Mouse (Mus musculus) MEL (cell line): ENCODE measurements around the gene Gpat3. TPM values are rescaled to one million over a fixed set of nuclear protein-coding genes. Genes with fewer than 3 reads are reported as not detected.

Experiments used
- DNase-seq: peaks from one replicate; pipeline ENCODE4 v3.0.0; 2011; ENCODE audit warnings: low read depth, low spot score
- H3K27ac ChIP-seq: 2 replicates; pipeline ENCODE4 v1.5.1; 2012; ENCODE audit warnings: low read depth, mild to moderate bottlenecking, control low read depth, low read length, moderate library complexity; ENCODE audit not compliant: control insufficient read depth
- H3K27me3 ChIP-seq, 2 experiments: fragments of 150-350 bp in 1 of 2; sonication (generic) in 1 of 2; 2 replicates each; pipeline ENCODE4 v1.6.1; 2012; ENCODE audit warnings: low read length in 2 of 2, mild to moderate bottlenecking in 2 of 2, improper control_type of control experiment in 1 of 2, moderate library complexity in 1 of 2; ENCODE audit not compliant: insufficient read depth in 2 of 2, control insufficient read depth in 1 of 2
- H3K36me3 ChIP-seq, 2 experiments: 2 replicates each; pipeline ENCODE4 v1.6.1; 2012 to 2014; ENCODE audit warnings: low read length in 2 of 2, improper control_type of control experiment in 1 of 2, inconsistent platforms in 1 of 2, mild to moderate bottlenecking in 1 of 2; ENCODE audit not compliant: insufficient read depth in 2 of 2, control insufficient read depth in 1 of 2
- H3K4me1 ChIP-seq, 2 experiments: fragments of 150-350 bp in 1 of 2; sonication (generic) in 1 of 2; 2 replicates each; pipeline ENCODE4 v1.6.1; 2012; ENCODE audit warnings: low read length in 2 of 2, improper control_type of control experiment in 1 of 2, mild to moderate bottlenecking in 1 of 2; ENCODE audit not compliant: insufficient read depth in 2 of 2, control insufficient read depth in 1 of 2
- H3K4me3 ChIP-seq, 2 experiments: fragments of 150-350 bp in 1 of 2; sonication (generic) in 1 of 2; 2 replicates each; pipeline ENCODE4 v1.5.1; 2012; ENCODE audit warnings: low read depth in 2 of 2, low read length in 2 of 2, mild to moderate bottlenecking in 2 of 2, moderate library complexity in 2 of 2, control low read depth in 1 of 2, improper control_type of control experiment in 1 of 2; ENCODE audit not compliant: control insufficient read depth in 1 of 2, insufficient read depth in 1 of 2
- H3K79me2 ChIP-seq: 2 replicates; pipeline ENCODE4 v1.6.1; 2012; ENCODE audit warnings: mild to moderate bottlenecking, low read length, moderate library complexity; ENCODE audit not compliant: control insufficient read depth, poor library complexity, insufficient read depth
- H3K9ac ChIP-seq: 2 replicates; pipeline ENCODE4 v1.6.1; 2012; ENCODE audit warnings: low read depth, mild to moderate bottlenecking, control low read depth, low read length, moderate library complexity; ENCODE audit not compliant: control insufficient read depth, poor library complexity, severe bottlenecking
- H3K9me3 ChIP-seq: fragments of 150-350 bp; sonication (generic); replicated peaks from 2 replicates; pipeline ENCODE4 v1.6.1; 2012; ENCODE audit warnings: mild to moderate bottlenecking, low read length, improper control_type of control experiment, moderate library complexity; ENCODE audit not compliant: insufficient read depth
- BHLHE40 ChIP-seq: IDR thresholded peaks from 2 replicates; pipeline ENCODE4 v1.6.1; 2012; ENCODE audit warnings: low read depth, mild to moderate bottlenecking, inconsistent platforms, low read length, improper control_type of control experiment, borderline replicate concordance
- ELF1 ChIP-seq: IDR thresholded peaks from 2 replicates; pipeline ENCODE4 v1.6.1; 2014; ENCODE audit warnings: low read depth, mild to moderate bottlenecking, inconsistent platforms, low read length, improper control_type of control experiment, moderate library complexity
- EP300 ChIP-seq, 2 experiments: IDR thresholded peaks; 2 replicates each; pipeline ENCODE4 v1.6.1; 2011; ENCODE audit warnings: improper control_type of control experiment in 2 of 2, low read length in 2 of 2, low read depth in 1 of 2, mild to moderate bottlenecking in 1 of 2
- ETS1 ChIP-seq: IDR thresholded peaks from 2 replicates; pipeline ENCODE4 v1.6.1; 2012; ENCODE audit warnings: low read depth, mild to moderate bottlenecking, inconsistent platforms, low read length, improper control_type of control experiment, moderate library complexity
- MEF2A ChIP-seq: IDR thresholded peaks from 2 replicates; pipeline ENCODE4 v1.6.1; 2014; ENCODE audit warnings: low read depth, mild to moderate bottlenecking, inconsistent platforms, low read length, improper control_type of control experiment; ENCODE audit not compliant: poor library complexity, insufficient replicate concordance, severe bottlenecking; ENCODE audit errors: extremely low read depth
- MYB ChIP-seq: IDR thresholded peaks from 2 replicates; pipeline ENCODE4 v1.6.1; 2011; ENCODE audit warnings: mild to moderate bottlenecking, low read depth, low read length, improper control_type of control experiment
- POLR2AphosphoS5 ChIP-seq: IDR thresholded peaks from 2 replicates; pipeline ENCODE4 v1.6.1; 2012; ENCODE audit warnings: low read depth, borderline replicate concordance, mild to moderate bottlenecking, inconsistent platforms, low read length, moderate library complexity, mixed read lengths
- RAD21 ChIP-seq: IDR thresholded peaks from 2 replicates; pipeline ENCODE4 v1.6.1; 2011; ENCODE audit warnings: mild to moderate bottlenecking, low read depth, low read length, improper control_type of control experiment
- SIN3A ChIP-seq: IDR thresholded peaks from 2 replicates; pipeline ENCODE4 v1.6.1; 2012; ENCODE audit warnings: low read length, improper control_type of control experiment, inconsistent platforms
- TAL1 ChIP-seq: IDR thresholded peaks from 2 replicates; pipeline ENCODE4 v1.6.1; 2012; ENCODE audit warnings: mild to moderate bottlenecking, inconsistent platforms, low read length, moderate library complexity, mixed read lengths
- UBTF ChIP-seq: IDR thresholded peaks from 2 replicates; pipeline ENCODE4 v1.6.1; 2012; ENCODE audit warnings: low read depth, mild to moderate bottlenecking, inconsistent platforms, low read length, improper control_type of control experiment, moderate library complexity, borderline replicate concordance; ENCODE audit not compliant: insufficient read depth
- ZC3H11A ChIP-seq: IDR thresholded peaks from 2 replicates; pipeline ENCODE4 v1.6.1; 2012; ENCODE audit warnings: low read depth, mild to moderate bottlenecking, inconsistent platforms, low read length, improper control_type of control experiment
- ZKSCAN1 ChIP-seq: IDR thresholded peaks from 2 replicates; pipeline ENCODE4 v1.6.1; 2012; ENCODE audit warnings: low read depth, mild to moderate bottlenecking, inconsistent platforms, low read length, improper control_type of control experiment, moderate library complexity
- ZMIZ1 ChIP-seq: IDR thresholded peaks from 2 replicates; pipeline ENCODE4 v1.6.1; 2012; ENCODE audit warnings: low read depth, mild to moderate bottlenecking, inconsistent platforms, low read length, improper control_type of control experiment, moderate library complexity
- ZNF384 ChIP-seq: IDR thresholded peaks from 2 replicates; pipeline ENCODE4 v1.6.1; 2012; ENCODE audit warnings: low read depth, mild to moderate bottlenecking, inconsistent platforms, low read length, improper control_type of control experiment
- polyA plus RNA-seq, 2 experiments: library from polyadenylated mRNA; stranded (reverse) in 1 of 2; unstranded in 1 of 2; fragments of >175 nt in 1 of 2; fragments of >200 nt in 1 of 2; gene quantifications; 2 replicates each; pipeline versions ENCODE4 v1.2.1 to v1.2.4; 2012; ENCODE audit warnings: low replicate concordance in 2 of 2, low read depth in 1 of 2; ENCODE audit not compliant: insufficient read length in 2 of 2, insufficient read depth in 1 of 2, missing spikeins in 1 of 2
- total RNA-seq: library from RNA; depleted of rRNA; stranded (reverse); fragments of 300-350 nt; gene quantifications from 2 replicates; pipeline ENCODE4 v1.2.3, GENCODE M21; 2012

Gene Gpat3
- total and polyA plus RNA-seq, 3 experiments, result 0.04 to 0.13 TPM; not detected in 1

- no peaks in the 10 kb centered on the region for H3K36me3 ChIP-seq
- no peaks in the 10 kb centered on the region for H3K4me1 ChIP-seq
- DNase-seq, result no peak
- H3K9ac ChIP-seq, result peak overlapping the region; percentile 47; the same call in 1 of the 2 replicates
- H3K27me3 ChIP-seq, result no peaks in the 10 kb centered on the region
- no peak overlapping the region for H3K27ac ChIP-seq
- TF ChIP-seq ZNF384 (no peak), MEF2A (no peak), EP300 (IDR thresholded peaks at IDR 0.05; ENCODE audit: low read depth in 1 of 2, low read length in 2 of 2) (no peak), ELF1 (no peak), ZC3H11A (no peak), MYB (no peak), UBTF (no peak)
- H3K4me3 ChIP-seq, result peak overlapping the region; percentile 63 to 64
- H3K79me2 ChIP-seq, result no peaks in the 10 kb centered on the region
- H3K9me3 ChIP-seq, result no peaks in the 10 kb centered on the region
Measured at GRCm38 (mm10) chr5:100846599-100846920, 1.0 kb downstream of the Gpat3 start.

GRCm38 (mm10) chr5:100847143-100847542 is 1.6 kb downstream of the Gpat3 start:
- DNase-seq, result peak; percentile 27
- Histone ChIP-seq H3K9me3 (no peaks in the 10 kb centered on the region), H3K79me2 (no peaks in the 10 kb centered on the region), H3K27me3 (0 out of 4 replicates have a peak, but pooled peaks cover 0 to 3% of the 10 kb centered on the region in 2 experiments), H3K4me1 (no peaks in the 10 kb centered on the region), H3K9ac (no peak overlapping the region; the same call in 1 of the 2 replicates), H3K4me3 (no peak overlapping the region; a peak in 2 of 4 replicates), H3K36me3 (no peaks in the 10 kb centered on the region), H3K27ac (no peak overlapping the region)
- TF ChIP-seq BHLHE40 (no peak), TAL1 (no peak), UBTF (no peak), ZKSCAN1 (no peak), ZNF384 (peak; percentile 79)

GRCm38 (mm10) chr5:100853963-100854362 is 8.4 kb downstream of the Gpat3 start:
- Histone ChIP-seq H3K27ac (no peak overlapping the region), H3K4me1 (no peaks in the 10 kb centered on the region), H3K9ac (no peak overlapping the region), H3K79me2 (no peaks in the 10 kb centered on the region), H3K9me3 (no peaks in the 10 kb centered on the region), H3K27me3 (peaks cover 0 to 3% of the 10 kb centered on the region in 2 experiments; a peak in 1 of 4 replicates), H3K4me3 (no peak overlapping the region), H3K36me3 (no peaks in the 10 kb centered on the region)
- DNase-seq, result no peak
- TF ChIP-seq ZMIZ1, result no peak
- no peak for TF ChIP-seq ZKSCAN1
- TF ChIP-seq POLR2AphosphoS5, result no peak
- no peak for TF ChIP-seq RAD21
- TF ChIP-seq SIN3A, result no peak
- no peak for TF ChIP-seq MYB
- no peak for TF ChIP-seq ZNF384
- no peak for TF ChIP-seq ETS1
- no peak for TF ChIP-seq BHLHE40
